Mouse (Mus musculus) embryo, embryonic 10.5 days (tissue): ENCODE results near the gene Trim52.
"Not testable (repeated sequence)": the region's sequence is repeated elsewhere in the genome, so short reads cannot be mapped to it uniquely, and the experiment has no call there.

ENCODE experiments used
- DNase-seq: peaks from one replicate; pipeline ENCODE4 v3.0.0-alpha.2; 2015; ENCODE audit warnings: low spot score

The Trim52 gene

GRCm38 (mm10) chr14:106105980-106106379 lies at the start of gene Trim52:
Gene Trim52 (plus strand): TSS chr14:106106198.
- no peak for DNase-seq

GRCm38 (mm10) chr14:106072608-106073007 lies 33.4 kb upstream of the Trim52 start:
- DNase-seq = no peak

DNA sequence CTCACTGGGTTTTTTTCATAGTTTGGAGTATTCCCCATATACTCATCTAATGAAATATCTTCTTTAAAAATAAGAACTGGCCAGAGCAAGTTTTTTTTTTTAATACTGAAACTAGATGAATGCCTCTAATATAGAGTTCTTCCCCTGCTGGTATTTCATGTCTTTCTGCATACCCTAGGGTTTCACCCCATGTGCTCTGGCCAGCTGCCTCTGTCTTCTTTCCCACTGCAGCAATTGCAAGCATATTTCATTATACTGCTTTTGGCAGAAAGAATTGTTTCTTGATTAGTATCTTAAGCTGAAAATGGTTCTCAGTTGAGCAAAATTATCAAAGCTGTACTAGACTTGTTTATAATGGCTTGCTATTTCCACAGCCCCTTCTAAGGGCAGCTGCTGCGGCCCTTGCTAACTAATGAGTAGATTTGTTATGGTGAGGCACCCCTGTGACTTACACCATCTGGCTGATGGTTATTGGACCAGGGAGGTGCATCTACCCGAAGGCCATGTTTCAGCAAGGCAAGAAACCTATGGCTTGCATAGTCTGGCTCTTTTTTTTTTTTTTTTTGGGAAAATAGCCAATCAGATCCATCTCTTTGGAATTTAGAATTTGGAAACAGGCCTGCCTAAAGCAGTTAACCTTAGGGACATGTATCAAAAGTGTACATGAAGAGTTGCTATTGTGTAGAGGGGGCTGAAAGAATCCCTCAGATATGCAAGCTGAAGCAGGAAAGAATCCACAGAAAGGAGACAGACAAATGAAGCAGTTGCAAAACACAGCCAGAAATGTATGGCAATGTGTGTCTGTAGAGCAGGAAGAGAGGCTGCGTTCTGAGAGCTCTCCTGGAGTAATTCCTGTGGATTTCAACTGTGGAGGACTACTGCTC lies 30.6 kb upstream of the Trim52 start:
- DNase-seq = peak; percentile 18

GRCm38 (mm10) chr14:106088480-106089037 lies 17.4 kb upstream of the Trim52 start:
- DNase-seq = no peak

DNA sequence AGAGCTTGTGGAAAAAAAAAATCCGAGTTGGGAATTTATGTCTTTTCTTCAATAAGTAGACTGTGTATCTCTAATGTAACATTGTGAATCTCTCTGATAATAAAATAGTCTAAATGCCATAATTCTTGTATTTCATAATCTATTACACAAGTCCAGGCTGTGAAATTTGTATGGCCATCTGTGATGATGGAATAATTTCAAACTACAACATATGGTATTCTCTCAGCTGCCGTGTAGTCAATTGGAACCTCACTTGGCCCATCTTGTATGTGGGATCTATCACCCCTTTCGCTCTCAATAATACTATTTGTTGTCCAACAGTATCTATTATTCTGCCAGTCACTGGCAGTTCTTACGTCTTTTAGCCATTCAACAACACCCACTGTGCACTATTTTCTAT lies 9.2 kb upstream of the Trim52 start:
- DNase-seq = no peak

GRCm38 (mm10) chr14:106100858-106101257 lies 5.1 kb upstream of the Trim52 start:
- DNase-seq = no peak

DNA sequence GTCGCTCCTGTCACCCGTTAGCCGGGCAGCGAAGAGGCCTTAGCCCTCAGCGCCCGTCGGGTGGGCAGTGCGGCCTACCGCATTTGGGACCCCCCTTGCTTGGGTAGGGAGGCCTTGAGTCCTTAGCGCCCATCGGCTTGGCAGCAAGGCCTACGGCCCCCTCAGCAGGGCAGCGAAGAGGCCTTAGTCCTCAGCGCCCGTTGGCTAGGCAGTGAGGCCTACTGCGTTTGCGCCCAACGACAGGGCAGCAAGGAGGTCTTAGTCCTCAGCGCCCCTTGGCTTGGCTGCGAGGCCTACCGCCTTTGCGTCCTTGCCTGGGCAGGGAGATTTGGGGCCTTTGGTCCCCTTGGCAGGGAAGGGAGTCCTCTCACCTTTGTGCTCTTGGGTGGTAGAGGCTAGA lies 427 bp downstream of the Trim52 start:
- DNase-seq = no peak

DNA sequence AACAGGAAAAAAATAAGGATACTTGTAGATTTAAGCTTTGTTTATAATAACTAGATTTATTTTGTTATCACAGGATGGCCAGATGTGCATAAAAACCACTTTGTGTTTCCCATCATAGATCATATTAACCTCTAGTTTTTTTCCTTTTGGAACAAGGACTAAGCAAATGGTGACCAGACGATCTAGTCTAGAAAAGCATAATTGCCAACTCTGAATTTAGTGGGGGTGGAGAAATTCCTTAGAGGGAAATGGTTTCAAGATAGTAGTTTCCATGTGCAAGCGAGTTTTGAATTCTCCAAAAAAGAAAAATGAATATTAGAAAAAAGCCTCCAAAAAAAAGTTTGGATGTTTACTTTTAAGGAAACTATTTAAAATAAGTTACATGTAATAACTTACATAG lies 13.4 kb downstream of the Trim52 start:
- DNase-seq = no peak

GRCm38 (mm10) chr14:106136272-106136671 lies 30.3 kb downstream of the Trim52 start:
- DNase-seq = no peak

DNA sequence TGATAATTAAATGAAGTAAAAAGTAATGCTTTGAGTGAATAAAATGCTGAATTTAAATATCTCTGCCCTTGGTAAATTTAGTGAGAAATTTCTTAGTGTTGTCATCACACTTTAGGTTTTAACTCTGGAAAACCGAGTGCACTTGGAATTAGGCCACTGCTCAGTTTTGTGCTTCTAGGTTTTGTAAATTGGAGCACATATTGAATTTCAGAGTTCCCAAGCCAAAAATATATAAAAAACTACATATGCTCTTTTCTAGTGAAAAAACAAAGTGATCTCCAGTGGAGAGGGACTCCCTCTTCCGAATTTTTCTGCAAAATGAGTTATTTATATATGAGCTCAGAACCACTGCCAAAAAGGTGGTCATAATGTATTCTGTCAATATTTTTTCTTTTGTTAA lies 45.2 kb downstream of the Trim52 start:
- no peak for DNase-seq

DNA sequence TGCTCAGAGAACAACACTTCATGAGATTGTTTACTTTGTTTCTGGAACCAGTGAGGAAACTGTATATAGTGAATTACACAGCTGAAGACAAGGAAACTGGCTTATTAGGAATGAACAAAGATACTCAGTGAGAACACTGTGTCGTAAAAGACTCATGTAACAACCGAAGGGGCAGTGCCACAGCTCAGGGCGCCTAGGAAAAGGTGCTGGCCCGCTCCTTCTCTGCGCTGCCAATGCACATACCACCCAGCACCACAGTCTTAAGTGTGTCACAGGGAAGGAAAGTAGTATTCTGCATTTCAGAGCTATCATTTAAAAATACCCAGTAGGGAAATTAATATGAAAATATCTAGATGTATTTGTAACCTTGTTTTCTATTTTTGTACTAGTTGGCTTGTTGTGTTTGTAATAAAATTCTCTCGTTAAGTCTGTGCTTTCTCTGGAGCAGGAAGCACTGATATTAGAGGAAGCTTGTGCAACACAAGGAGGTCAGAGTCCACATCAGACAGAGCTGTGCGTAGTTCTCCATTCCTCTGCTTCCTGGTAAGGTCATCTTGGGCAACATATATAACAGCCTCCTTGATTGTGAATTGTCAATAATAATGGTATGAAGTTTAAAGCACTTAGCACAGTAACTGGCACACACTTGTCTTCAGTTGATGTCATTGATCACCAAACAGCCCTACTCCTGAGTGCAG lies 49.0 kb downstream of the Trim52 start:
- no peak for DNase-seq

DNA sequence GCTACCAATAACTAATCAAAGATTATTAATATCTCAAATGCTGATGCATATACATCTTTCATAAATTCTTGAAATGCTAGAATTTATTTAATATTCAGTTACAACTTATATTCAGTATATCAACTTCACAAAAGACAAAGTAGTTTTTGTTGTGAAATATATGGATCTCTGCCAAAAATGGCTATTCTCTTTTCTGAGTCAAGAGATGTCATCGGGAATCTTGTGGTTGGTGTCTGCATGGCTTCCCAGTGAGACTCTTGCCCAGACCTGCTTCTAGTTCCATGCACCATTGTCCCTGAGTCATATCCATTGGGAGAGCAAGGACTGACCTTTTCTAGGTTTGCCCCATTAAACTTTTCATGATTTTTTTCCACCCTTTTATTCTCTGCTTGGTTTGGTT lies 50.5 kb downstream of the Trim52 start:
- DNase-seq = no peak

- DNase-seq = no peak
Measured at GRCm38 (mm10) chr14:106162331-106162730, 56.3 kb downstream of the Trim52 start.

- no peak for DNase-seq
Measured at GRCm38 (mm10) chr14:106163196-106163595, 57.2 kb downstream of the Trim52 start.

DNA sequence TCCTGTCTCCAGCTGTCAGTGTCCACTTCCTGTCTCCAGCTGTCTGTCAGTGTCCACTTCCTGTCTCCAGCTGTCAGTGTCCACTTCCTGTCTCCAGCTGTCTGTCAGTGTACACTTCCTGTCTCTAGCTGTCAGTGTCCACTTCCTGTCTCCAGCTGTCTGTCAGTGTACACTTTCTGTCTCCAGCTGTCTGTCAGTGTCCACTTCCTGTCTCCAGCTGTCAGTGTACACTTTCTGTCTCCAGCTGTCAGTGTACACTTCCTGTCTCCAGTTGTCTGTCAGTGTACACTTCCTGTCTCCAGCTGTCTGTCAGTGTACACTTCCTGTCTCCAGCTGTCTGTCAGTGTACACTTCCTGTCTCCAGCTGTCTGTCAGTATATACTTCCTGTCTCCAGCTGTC lies 57.9 kb downstream of the Trim52 start:
- DNase-seq = not testable (repeated sequence)

DNA sequence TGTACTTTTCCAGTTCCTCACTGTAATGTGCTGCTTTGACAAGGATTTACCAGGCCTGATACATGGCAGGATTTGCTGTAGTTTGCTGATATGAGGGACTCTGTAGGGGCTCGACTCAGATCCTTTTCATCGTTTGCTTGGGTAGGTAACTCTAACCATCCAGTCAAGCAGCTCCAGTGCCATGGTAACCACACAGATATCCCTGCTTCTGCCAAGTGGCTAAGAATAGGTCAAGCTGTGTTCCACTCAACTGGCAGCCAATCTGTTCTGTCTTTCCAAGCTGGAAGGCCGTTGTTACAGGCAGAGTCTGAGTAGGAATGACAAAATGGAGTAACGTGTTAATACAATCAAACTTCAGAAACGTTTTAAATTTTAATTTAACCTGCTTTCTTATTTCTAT lies 70.9 kb downstream of the Trim52 start:
- DNase-seq = no peak

DNA sequence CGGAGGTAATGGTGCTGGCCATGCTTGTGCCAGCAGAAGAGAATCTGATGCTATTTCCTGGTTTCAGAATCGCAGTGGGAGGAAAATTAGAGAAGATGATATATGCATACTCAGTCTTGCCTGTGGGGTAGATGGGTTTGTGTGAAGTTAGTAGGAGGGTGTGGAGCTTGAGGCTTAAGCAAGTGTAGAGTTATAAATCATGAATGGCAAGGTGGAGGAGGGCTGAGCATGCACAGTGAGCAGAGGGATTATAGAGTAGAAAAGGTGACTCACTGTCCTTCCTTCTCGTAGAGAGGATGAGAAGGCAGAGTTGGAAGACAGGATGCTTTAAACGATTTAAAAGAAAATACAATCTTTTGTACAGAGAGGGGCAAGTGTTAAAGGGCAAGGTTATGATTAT lies 72.2 kb downstream of the Trim52 start:
- DNase-seq = no peak

DNA sequence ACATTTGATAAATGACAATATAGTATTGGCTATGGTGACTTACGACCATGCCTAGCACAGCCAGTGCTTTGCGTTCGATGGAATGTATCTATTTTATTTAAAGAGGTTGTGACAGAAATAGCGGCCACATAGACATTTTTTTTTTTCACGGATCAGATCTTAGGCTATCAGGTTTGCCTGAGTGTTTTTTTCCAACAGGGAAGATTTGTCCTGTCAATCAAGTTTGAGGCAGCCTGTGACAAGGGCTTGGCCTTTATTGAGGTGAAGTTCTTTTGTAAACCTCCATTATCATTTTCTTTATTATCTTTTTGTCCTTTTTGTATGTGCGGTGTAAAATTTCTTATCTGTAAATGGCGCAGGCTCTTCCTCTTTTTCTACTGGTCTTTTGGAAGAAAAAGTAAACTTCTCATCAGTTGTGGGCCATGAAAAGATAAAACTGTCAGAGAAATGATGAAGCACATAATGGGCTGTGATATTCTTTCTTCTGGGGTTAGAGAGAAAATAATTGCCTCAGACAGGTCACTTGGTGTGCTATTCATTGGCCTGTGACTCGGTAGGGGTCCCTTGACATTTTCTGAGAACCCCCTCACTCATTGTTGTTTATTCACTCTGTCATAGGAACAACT lies 73.2 kb downstream of the Trim52 start:
- DNase-seq = peak; percentile 28

DNA sequence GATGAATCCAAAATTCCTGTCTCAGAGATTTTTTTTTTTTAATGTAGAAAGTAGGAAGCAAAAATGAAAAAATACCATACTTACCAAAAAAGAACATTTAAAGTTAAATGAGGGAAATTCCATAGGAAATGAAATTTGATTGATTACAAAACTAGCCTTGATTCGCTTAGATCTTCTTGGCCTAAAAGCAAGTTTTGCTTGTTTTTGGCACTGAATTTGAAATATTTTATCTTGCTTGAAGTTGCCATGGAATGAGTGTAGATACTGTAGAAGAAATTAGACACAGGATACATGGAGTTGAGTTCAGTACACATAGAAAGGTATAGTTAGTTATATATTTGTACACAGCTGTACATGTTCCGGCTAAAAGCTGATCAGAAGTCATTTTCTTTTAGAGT lies 73.7 kb downstream of the Trim52 start:
- no peak for DNase-seq

- no peak for DNase-seq
Measured at GRCm38 (mm10) chr14:106180616-106181015, 74.6 kb downstream of the Trim52 start.

GRCm38 (mm10) chr14:106183985-106184384 lies 78.0 kb downstream of the Trim52 start:
- no peak for DNase-seq
